Mouse (Mus musculus) midbrain, embryonic 14.5 days (tissue): ENCODE measurements at regions not wholly inside any gene's neighbourhood (a gene's known extent, or its start where the extent isn't known, plus 50 kb on each side); places are given as distances from the start of the nearest gene placed in this dataset.

Experiments used
- ATAC-seq: fragments of 200-750 bp; cut with Nextera tagmentation; 2 replicates; pipeline ENCODE4 v1.8.0; 2017; ENCODE audit warnings: moderate number of reproducible peaks, moderate library complexity; ENCODE audit not compliant: low FRiP score, low TSS enrichment
- DNase-seq: peaks from one replicate; pipeline ENCODE4 v3.0.0-alpha.2; 2015
- H3K27ac ChIP-seq: fragments of 300-500 bp; sonication (generic); replicated peaks from 2 replicates; pipeline ENCODE4 v1.5.1; 2014; ENCODE audit warnings: mild to moderate bottlenecking, low read depth, low read length, moderate library complexity
- H3K27me3 ChIP-seq: fragments of 300-500 bp; sonication (generic); 2 replicates; pipeline ENCODE4 v1.6.1; 2014; ENCODE audit warnings: low read length, control low read depth, mixed read lengths; ENCODE audit not compliant: control insufficient read depth, insufficient read depth
- H3K36me3 ChIP-seq: fragments of 300-500 bp; sonication (generic); 2 replicates; pipeline ENCODE4 v1.6.1; 2014; ENCODE audit warnings: low read length, control low read depth; ENCODE audit not compliant: control insufficient read depth, insufficient read depth
- H3K4me1 ChIP-seq: fragments of 300-500 bp; sonication (generic); 2 replicates; pipeline ENCODE4 v1.6.1; 2014; ENCODE audit warnings: mild to moderate bottlenecking, antibody characterized with exemption, low read length, control low read depth; ENCODE audit not compliant: control insufficient read depth, insufficient read depth
- H3K4me2 ChIP-seq: fragments of 300-500 bp; sonication (generic); 2 replicates; pipeline ENCODE4 v1.6.1; 2014; ENCODE audit warnings: mild to moderate bottlenecking, low read length, moderate library complexity
- H3K4me3 ChIP-seq: fragments of 300-500 bp; sonication (generic); replicated peaks from 2 replicates; pipeline ENCODE4 v1.5.1; 2014; ENCODE audit warnings: low read depth, low read length
- H3K9ac ChIP-seq: fragments of 300-500 bp; sonication (generic); replicated peaks from 2 replicates; pipeline ENCODE4 v1.6.1; 2014; ENCODE audit warnings: mild to moderate bottlenecking, low read length, moderate library complexity
- H3K9me3 ChIP-seq: fragments of 300-500 bp; sonication (generic); 2 replicates; pipeline ENCODE4 v1.6.1; 2016; ENCODE audit warnings: low read length, control low read depth, mixed read lengths; ENCODE audit not compliant: control insufficient read depth
- WGBS: fragments of 180-500 bp; shearing (Covaris S2); extraction: QIAGEN DNeasy Blood & Tissue Kit; methylation state at CpG from one replicate; pipeline ENCODE4 v1.1.7; 2014; 5-methylcytosine and 5-hydroxymethylcytosine counted together

DNA sequence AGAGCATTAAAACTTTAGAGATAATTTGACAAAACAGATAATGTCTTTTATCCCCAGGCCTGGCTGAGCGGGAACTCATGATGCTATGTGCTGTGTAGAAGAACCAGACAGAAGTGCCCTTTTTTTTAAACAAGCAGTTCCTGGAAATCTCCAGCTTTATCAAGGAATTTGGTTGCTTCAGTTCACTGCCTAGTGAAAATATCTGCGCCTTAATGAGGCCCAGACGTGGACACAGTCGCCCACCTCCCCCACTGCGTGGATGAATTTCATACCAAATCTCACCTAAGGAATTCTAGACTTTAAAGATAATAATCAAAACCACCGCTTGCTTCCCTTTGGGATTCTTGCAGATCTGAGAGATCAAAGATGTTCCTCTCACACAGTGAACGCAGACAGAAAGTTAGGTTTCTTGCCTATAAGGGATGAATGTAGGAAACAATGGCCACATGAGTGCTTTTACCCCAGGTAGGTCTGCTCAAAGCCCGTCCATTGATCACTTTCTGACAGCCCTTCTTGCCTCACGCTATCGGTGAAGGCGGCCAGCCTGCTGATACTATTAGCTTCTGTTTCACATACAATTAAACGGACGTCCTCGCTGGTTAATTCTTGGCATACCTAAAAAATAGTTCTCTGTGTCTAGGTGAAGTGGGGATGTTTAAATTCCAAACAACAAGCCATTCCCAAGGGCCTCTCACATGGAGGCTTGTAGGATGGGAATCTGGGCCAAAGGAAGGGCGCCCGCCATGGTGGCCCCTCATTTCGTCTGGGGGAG lies 159.6 kb downstream of the 1500009L16Rik start:
- 80% methylated on average over 17 of the region's 17 CpGs for WGBS
- Histone ChIP-seq H3K27ac (no peak overlapping the region), H3K4me1 (no peaks in the 10 kb centered on the region), H3K9ac (no peak overlapping the region), H3K4me2 (no peak overlapping the region), H3K27me3 (no peaks in the 10 kb centered on the region), H3K4me3 (no peak overlapping the region), H3K36me3 (no peaks in the 10 kb centered on the region), H3K9me3 (no peaks in the 10 kb centered on the region)
- DNase-seq = no peak
- ATAC-seq = no peak

- no peak for ATAC-seq
- no peaks in the 10 kb centered on the region for H3K36me3 ChIP-seq
- WGBS = 84% methylated on average over 1 of the region's 1 CpGs
Observed at GRCm38 (mm10) chr10:83882891-83883185, 160.2 kb downstream of the 1500009L16Rik start.

GRCm38 (mm10) chr10:83884553-83884952 lies 161.9 kb downstream of the 1500009L16Rik start:
- ATAC-seq = no peak
- no peak overlapping the region for H3K4me2 ChIP-seq
- H3K36me3 ChIP-seq = no peaks in the 10 kb centered on the region
- 88% methylated on average over 2 of the region's 2 CpGs for WGBS
- no peak overlapping the region for H3K27ac ChIP-seq
- no peaks in the 10 kb centered on the region for H3K9me3 ChIP-seq
- H3K4me1 ChIP-seq = no peaks in the 10 kb centered on the region
- no peak for DNase-seq
- no peak overlapping the region for H3K9ac ChIP-seq
- H3K27me3 ChIP-seq = no peaks in the 10 kb centered on the region
- H3K4me3 ChIP-seq = no peak overlapping the region

More at GRCm38 (mm10) chr10:83882891-83883185, 160.2 kb downstream of the 1500009L16Rik start:
- H3K9me3 ChIP-seq = no peaks in the 10 kb centered on the region
- no peaks in the 10 kb centered on the region for H3K4me1 ChIP-seq
- no peak for DNase-seq
- H3K4me2 ChIP-seq = no peak overlapping the region
- H3K27ac ChIP-seq = no peak overlapping the region
- no peak overlapping the region for H3K4me3 ChIP-seq
- H3K27me3 ChIP-seq = no peaks in the 10 kb centered on the region
- no peak overlapping the region for H3K9ac ChIP-seq

- no peaks in the 10 kb centered on the region for H3K27me3 ChIP-seq
- H3K4me3 ChIP-seq = no peak overlapping the region
- no peaks in the 10 kb centered on the region for H3K4me1 ChIP-seq
- no peaks in the 10 kb centered on the region for H3K36me3 ChIP-seq
- no peaks in the 10 kb centered on the region for H3K9me3 ChIP-seq
- H3K27ac ChIP-seq = no peak overlapping the region
- no peak overlapping the region for H3K9ac ChIP-seq
- ATAC-seq = no peak
- WGBS = 62% methylated on average over 6 of the region's 6 CpGs
- H3K4me2 ChIP-seq = no peak overlapping the region
- no peak for DNase-seq
Observed at GRCm38 (mm10) chr10:83888587-83888986, 165.9 kb downstream of the 1500009L16Rik start.

GRCm38 (mm10) chr10:83895741-83896150 lies 173.1 kb downstream of the 1500009L16Rik start:
- Histone ChIP-seq H3K9ac (no peak overlapping the region), H3K4me3 (no peak overlapping the region), H3K4me2 (no peak overlapping the region), H3K36me3 (no peaks in the 10 kb centered on the region), H3K27ac (no peak overlapping the region), H3K4me1 (no peaks in the 10 kb centered on the region), H3K27me3 (no peaks in the 10 kb centered on the region), H3K9me3 (no peaks in the 10 kb centered on the region)
- DNase-seq (no peak), ATAC-seq (no peak)
- 73% methylated on average over 3 of the region's 3 CpGs for WGBS

DNA sequence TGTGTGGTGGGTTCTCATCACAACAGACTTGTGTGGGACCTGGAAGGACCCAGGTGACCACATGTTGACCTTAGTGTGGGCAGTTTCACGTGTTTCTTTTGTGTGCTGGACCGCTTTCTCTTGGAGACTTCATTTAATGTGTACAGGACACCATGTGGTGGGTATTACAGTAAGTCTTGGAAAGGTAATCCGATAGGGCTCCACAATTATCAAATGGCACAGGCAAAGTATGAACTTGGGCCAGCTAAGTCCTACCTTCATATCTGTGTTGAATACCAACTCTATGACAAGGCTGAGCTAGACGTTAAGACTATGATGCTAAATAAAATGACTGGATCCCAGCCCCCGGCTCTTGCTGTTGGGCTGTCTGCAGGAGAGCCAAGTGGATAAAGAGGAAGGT lies 173.5 kb downstream of the 1500009L16Rik start:
- Histone ChIP-seq H3K9ac (no peak overlapping the region), H3K4me2 (no peak overlapping the region), H3K4me1 (no peaks in the 10 kb centered on the region), H3K9me3 (no peaks in the 10 kb centered on the region), H3K4me3 (no peak overlapping the region), H3K36me3 (no peaks in the 10 kb centered on the region), H3K27ac (no peak overlapping the region), H3K27me3 (no peaks in the 10 kb centered on the region)
- DNase-seq (no peak), ATAC-seq (no peak)
- 87% methylated on average over 5 of the region's 5 CpGs for WGBS

DNA sequence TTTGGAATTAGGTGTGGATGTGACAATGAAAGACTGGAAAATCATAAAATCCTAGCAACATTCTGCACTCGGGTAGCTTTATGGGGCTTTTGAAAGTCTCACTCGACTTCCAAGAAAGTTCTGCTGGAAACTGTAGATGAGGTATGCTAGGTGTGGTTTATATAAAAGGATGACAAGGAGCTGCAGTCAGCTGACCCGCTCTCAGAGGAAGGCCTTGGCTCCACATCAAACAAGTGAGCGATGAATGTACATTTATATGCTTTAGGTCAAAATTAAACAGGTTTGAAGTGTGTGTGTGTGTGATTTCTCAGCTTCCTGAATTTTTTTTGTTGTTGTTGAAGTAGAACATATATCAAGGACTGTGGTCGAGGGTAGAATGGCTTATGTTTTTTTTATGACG lies 174.9 kb downstream of the 1500009L16Rik start:
- no peak overlapping the region for H3K4me3 ChIP-seq
- no peak overlapping the region for H3K27ac ChIP-seq
- DNase-seq = no peak
- no peaks in the 10 kb centered on the region for H3K4me1 ChIP-seq
- no peak for ATAC-seq
- no peaks in the 10 kb centered on the region for H3K27me3 ChIP-seq
- H3K9ac ChIP-seq = no peak overlapping the region
- H3K4me2 ChIP-seq = no peak overlapping the region
- H3K9me3 ChIP-seq = no peaks in the 10 kb centered on the region
- WGBS = 90% methylated on average over 6 of the region's 6 CpGs
- H3K36me3 ChIP-seq = no peaks in the 10 kb centered on the region

DNA sequence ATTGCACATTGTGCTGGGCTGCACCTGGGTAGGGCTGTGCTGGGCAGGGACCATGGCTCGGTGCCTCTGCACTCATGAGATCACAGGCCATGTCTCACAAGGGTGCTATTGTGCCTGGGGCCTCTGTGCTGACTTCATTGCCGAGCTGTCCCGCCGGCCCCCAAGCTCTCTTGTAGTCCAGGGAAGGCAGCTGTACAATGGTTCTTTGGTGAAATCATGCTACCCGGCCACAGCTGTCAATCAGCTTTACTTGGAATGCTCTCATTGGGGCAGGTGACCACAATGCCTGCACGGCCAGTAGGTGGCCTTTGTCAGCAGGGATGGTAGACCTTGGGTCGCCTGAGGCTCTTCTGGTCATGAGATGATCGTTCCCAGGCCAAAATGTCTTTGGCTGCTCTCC lies 184.1 kb downstream of the 1500009L16Rik start:
- Histone ChIP-seq H3K27me3 (no peaks in the 10 kb centered on the region), H3K4me1 (no peaks in the 10 kb centered on the region), H3K36me3 (no peaks in the 10 kb centered on the region), H3K27ac (no peak overlapping the region), H3K9ac (no peak overlapping the region), H3K4me2 (no peak overlapping the region), H3K9me3 (no peaks in the 10 kb centered on the region), H3K4me3 (no peak overlapping the region)
- WGBS = 43% methylated on average over 8 of the region's 8 CpGs
- DNase-seq (no peak), ATAC-seq (no peak)

DNA sequence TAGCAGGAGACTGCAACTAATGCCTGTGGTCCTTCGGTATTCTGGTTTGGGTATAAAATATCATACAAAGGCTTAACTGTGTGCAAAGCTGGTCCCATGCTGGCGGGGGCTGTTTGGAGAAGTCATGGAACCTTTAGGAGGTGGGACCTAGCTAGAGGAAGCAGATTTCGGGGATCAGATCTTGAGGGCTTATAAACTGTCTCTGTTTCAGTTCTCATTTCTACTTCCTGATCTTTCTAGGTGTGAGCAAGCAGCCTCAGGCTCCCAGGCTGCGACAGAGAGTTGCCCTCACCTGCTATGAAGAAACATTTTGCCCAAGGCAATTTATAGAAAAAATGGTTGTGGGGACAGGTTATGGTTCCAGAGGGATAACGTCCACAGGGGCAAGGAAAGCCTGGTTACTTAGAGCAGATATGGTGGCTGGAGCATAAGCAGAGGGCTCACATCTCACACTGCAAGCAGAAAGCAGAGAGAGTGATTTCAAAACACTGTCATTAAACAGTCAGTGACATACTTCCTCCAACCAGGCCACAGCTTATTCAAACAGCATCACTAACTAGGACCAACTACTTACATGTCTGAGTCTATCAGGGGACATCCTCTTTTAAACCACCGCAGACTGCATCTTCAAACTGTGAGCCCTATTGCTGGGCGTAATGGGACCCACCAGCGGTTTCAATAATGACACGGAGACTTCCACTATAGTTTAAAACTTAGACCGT lies 188.1 kb downstream of the 1500009L16Rik start:
- ATAC-seq = no peak
- DNase-seq = no peak

More for the DNA sequence above, 188.1 kb downstream of the 1500009L16Rik start:
- no peaks in the 10 kb centered on the region for H3K9me3 ChIP-seq
- no peak overlapping the region for H3K9ac ChIP-seq
- no peaks in the 10 kb centered on the region for H3K36me3 ChIP-seq
- 93% methylated on average over 10 of the region's 10 CpGs for WGBS
- no peak overlapping the region for H3K4me2 ChIP-seq
- H3K4me1 ChIP-seq = peaks cover 18% of the 10 kb centered on the region
- H3K27ac ChIP-seq = no peak overlapping the region
- no peaks in the 10 kb centered on the region for H3K27me3 ChIP-seq
- no peak overlapping the region for H3K4me3 ChIP-seq
